Mouse (Mus musculus): ENCODE results near the gene Nrg4. TPM values are rescaled to one million over a fixed set of nuclear protein-coding genes. Genes with fewer than 3 reads are reported as not detected.

Nrg4 gene
- 0.60 TPM for polyA plus RNA-seq (2014; fragmentation: Illumina TruSeq; extraction: RNeasy Lipid Tissue Mini Kit (QIAGEN cat#74804); ENCODE audit: low read depth, low replicate concordance)

GRCm38 (mm10) chr9:55326515-55327233 lies at the start of gene Nrg4, which contains the start of gene Tmem266:
Nrg4 (minus strand) TSS chr9:55326844.
Tmem266 (plus strand) TSS chr9:55326913.

DNA sequence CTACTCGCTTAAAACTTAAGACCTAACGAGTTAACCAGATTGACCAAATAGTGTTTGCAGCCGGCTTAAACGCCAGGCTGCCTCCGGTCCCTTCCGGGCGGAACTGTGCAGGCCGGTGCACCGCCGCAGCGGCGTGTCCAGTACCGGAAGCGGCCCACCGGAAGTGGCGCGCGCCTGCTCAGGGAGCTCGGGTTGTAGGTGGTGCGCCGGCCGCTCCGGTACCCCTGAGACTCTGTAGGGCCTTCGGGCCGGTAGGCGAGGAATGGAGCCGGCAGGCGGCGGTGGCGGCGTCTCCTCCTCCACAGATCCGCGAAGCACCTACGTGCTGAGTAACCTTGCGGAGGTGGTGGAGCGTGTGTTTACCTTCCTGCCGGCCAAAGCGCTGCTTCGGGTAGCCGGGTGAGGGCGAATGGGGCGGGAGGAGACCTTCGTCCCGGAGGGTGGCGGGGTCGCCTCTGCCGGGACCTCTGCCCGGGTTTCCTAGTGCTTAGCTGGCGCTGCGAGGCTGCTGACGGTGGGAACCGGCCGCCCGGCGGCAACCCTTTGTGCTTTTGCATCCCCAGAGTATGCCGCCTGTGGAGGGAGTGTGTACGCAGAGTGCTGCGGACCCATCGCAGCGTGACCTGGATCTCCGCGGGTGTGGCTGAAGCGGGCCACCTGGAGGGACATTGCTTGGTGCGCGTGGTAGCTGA lies 117.7 kb downstream of the Nrg4 start, which contains the start of gene Fbxo22:
Gene Fbxo22 (plus strand): TSS at position 136 of the 692 bp plus-strand sequence.

Other genes with a start within 250 kb of the Nrg4 start
- gene Ube2q2, start 178.0 kb downstream of the Nrg4 start, polyA plus RNA-seq (2014; fragmentation: Illumina TruSeq; extraction: RNeasy Lipid Tissue Mini Kit (QIAGEN cat#74804); ENCODE audit: low read depth, low replicate concordance) = 157 TPM
- 12.9 TPM for gene Fbxo22, start 117.9 kb downstream of the Nrg4 start, polyA plus RNA-seq (2014; fragmentation: Illumina TruSeq; extraction: RNeasy Lipid Tissue Mini Kit (QIAGEN cat#74804); ENCODE audit: low read depth, low replicate concordance)
- not detected for gene Tmem266, start 69 bp upstream of the Nrg4 start, polyA plus RNA-seq (2014; fragmentation: Illumina TruSeq; extraction: RNeasy Lipid Tissue Mini Kit (QIAGEN cat#74804); ENCODE audit: low read depth, low replicate concordance)
- 64.4 TPM for gene Etfa, start 185.4 kb upstream of the Nrg4 start, polyA plus RNA-seq (2014; fragmentation: Illumina TruSeq; extraction: RNeasy Lipid Tissue Mini Kit (QIAGEN cat#74804); ENCODE audit: low read depth, low replicate concordance)
- not detected for gene Isl2, start 211.8 kb upstream of the Nrg4 start, polyA plus RNA-seq (2014; fragmentation: Illumina TruSeq; extraction: RNeasy Lipid Tissue Mini Kit (QIAGEN cat#74804); ENCODE audit: low read depth, low replicate concordance)